Mouse (Mus musculus) cerebellum, adult 2 months (tissue): ENCODE measurements around the gene Cfap97.

Experiments used
- CTCF ChIP-seq: fragments of 200-500 bp; IDR thresholded peaks from 2 replicates; pipeline ENCODE4 v1.5.1; 2011; ENCODE audit warnings: low read depth, mild to moderate bottlenecking, control low read depth, low read length, moderate library complexity, borderline replicate concordance; ENCODE audit not compliant: insufficient read depth
- POLR2A ChIP-seq: fragments of 200-500 bp; IDR thresholded peaks from 2 replicates; pipeline ENCODE4 v1.6.1; 2011; ENCODE audit warnings: low read length, control low read depth, borderline replicate concordance; ENCODE audit not compliant: insufficient read depth

DNA sequence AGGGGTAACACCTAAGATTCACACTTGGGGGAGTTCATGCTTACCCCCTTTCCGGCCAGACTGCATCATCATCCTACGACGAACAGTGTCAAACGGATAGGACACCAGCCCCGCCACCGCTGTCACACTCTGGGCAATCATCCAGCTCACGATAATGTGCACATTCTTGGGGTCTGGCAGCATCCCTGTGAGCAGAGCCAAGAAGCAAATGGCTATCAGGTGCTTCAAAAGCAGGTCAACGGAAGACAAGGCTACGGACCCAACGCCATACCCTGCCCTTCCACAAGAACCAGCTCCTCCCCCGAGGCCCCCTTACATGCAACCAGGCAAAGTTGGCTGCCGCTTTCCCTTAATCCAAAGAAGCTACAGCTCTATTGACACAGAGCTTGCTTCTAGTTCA lies 56.8 kb downstream of the Cfap97 start:
- TF ChIP-seq CTCF (no peak), POLR2A (no peak)
